Mouse (Mus musculus): ENCODE results near the gene Gja10. TPM values are rescaled to one million over a fixed set of nuclear protein-coding genes. Genes with fewer than 3 reads are reported as not detected.

The Gja10 gene
- polyA plus RNA-seq (2016; fragmentation: Nextera tagmentation; extraction: Ambion mirVana) = 0.09 TPM in 1 of 2 replicates, not detected in the other

DNA sequence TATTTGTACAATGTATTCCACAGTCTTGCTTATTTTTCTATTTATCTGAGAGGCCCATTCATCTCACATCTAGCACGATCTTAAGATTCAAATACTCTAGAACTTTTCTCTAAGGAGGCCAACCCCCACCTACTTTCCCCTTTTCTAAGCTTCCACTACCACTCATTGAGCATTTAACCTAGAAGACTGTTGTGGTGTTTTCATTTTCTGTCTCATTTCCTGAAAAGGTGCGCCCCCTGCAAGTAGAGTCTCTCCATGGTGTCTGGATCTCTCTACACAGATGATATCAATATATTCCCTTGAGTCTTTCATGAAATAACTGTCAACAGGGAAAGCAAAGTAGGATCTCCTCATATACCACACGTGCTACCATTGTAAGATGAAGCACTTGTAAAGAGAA lies at the start of gene Gja10:
Gene Gja10 (minus strand): TSS at position 101 of the 400 bp plus-strand sequence.
- no peaks in the 10 kb centered on the region for H3K9me3 ChIP-seq
- no peak within 1 kb of the TSS for H3K4me2 ChIP-seq (replicated peaks)
- no peaks in the 10 kb centered on the region for H3K36me3 ChIP-seq
- H3K4me1 ChIP-seq = no peaks in the 10 kb centered on the region
- ATAC-seq (ENCODE audit: insufficient number of reproducible peaks, insufficient read depth, low FRiP score, low TSS enrichment) = no peak
- H3K27me3 ChIP-seq = no peaks in the 10 kb centered on the region
- H3K4me3 ChIP-seq = no peak within 1 kb of the TSS
- H3K9ac ChIP-seq = no peak within 1 kb of the TSS
- 63% methylated on average over 3 of the region's 3 CpGs for WGBS
- no peak within 1 kb of the TSS for H3K27ac ChIP-seq

DNA sequence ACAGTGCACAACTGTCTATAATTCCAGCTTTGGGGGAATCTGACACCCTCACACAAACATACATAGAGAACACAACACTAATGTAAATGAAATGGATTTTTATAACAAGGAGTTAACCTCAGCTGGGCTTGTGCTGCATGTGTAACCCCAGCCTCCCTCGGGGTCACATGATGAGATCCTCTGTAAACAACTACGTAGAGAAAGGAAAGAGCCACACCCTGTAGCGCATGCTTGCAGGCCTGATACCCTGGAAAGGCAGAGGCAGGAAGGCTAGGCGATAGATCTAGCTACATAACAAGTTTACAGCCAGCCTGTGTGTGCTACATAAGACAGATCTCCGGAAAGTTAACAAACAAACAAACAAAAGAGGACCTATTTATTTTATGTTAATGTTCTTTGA lies 49.1 kb upstream of the Gja10 start:
- H3K27me3 ChIP-seq = no peaks in the 10 kb centered on the region
- H3K9ac ChIP-seq = no peak overlapping the region
- no peak overlapping the region for H3K4me3 ChIP-seq
- H3K36me3 ChIP-seq = peaks cover 31% of the 10 kb centered on the region
- no peak for ATAC-seq (ENCODE audit: insufficient number of reproducible peaks, insufficient read depth, low FRiP score, low TSS enrichment)
- WGBS = 73% methylated on average over 5 of the region's 5 CpGs
- H3K4me1 ChIP-seq = no peaks in the 10 kb centered on the region
- no peak overlapping the region for H3K27ac ChIP-seq
- no peak overlapping the region for H3K4me2 ChIP-seq (replicated peaks)
- no peaks in the 10 kb centered on the region for H3K9me3 ChIP-seq

DNA sequence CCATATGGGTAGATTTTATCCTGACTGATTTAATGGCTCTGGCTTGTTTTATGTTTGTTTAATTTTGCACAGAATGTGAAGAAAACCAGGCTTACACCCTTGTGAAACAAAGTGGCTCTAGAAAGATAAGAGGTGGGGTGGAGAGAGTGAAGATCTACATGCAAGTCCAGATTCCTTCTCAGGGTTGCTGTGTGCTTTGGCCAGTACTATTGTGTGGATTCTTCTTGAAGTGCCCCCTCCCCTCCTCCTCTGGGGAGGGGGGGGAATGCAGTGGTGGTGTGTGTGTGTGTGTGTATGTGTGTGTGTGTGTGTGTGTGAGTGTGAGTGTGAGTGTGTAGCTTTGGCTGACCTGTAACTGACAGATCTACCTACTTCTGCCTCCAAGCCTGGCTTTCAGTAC lies 19.1 kb upstream of the Gja10 start:
- no peaks in the 10 kb centered on the region for H3K27me3 ChIP-seq
- ATAC-seq (ENCODE audit: insufficient number of reproducible peaks, insufficient read depth, low FRiP score, low TSS enrichment) = no peak
- H3K4me2 ChIP-seq (replicated peaks) = no peak overlapping the region
- no peak overlapping the region for H3K9ac ChIP-seq
- peaks cover 7% of the 10 kb centered on the region for H3K4me1 ChIP-seq
- H3K27ac ChIP-seq = no peak overlapping the region
- H3K4me3 ChIP-seq = no peak overlapping the region
- no peaks in the 10 kb centered on the region for H3K9me3 ChIP-seq
- peaks cover 6% of the 10 kb centered on the region; the same call in 1 of the 2 replicates for H3K36me3 ChIP-seq

GRCm38 (mm10) chr4:32615034-32615881 lies 12.7 kb upstream of the Gja10 start, which contains the start of gene Casp8ap2:
Casp8ap2 (plus strand) TSS chr4:32615451.
- Histone ChIP-seq H3K36me3 (peaks cover 6% of the 10 kb centered on the region; the same call in 1 of the 2 replicates), H3K4me2 (replicated peaks) (peak within 1 kb of the TSS; percentile 69), H3K27ac (peak within 1 kb of the TSS; percentile 80), H3K9me3 (no peaks in the 10 kb centered on the region), H3K4me1 (peaks cover 15% of the 10 kb centered on the region), H3K9ac (peak within 1 kb of the TSS; percentile 92), H3K27me3 (no peaks in the 10 kb centered on the region), H3K4me3 (peak within 1 kb of the TSS; percentile 90)
- under 1% methylated on average over 61 of the region's 67 CpGs for WGBS
- peak; percentile 100 for ATAC-seq (ENCODE audit: insufficient number of reproducible peaks, insufficient read depth, low FRiP score, low TSS enrichment)

DNA sequence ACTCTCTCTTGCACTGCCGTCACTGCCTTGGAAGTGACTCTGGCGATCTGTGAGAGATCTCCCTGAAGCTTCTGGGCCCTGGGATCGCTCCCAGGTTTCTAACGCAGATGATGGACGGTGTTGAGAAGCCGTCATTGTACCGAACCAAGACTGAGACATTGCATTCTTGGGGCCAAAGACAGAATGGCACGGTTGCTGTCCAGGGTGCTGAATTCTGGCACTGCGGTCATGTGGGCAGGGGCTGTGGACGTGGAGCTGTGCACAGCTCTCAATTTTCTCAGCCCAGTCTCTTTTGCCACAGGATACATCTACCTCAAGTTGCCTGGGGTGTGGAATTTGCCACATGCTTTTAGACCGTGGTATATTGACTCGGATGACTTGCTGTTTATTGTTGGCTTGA lies 1.4 kb downstream of the Gja10 start:
- H3K36me3 ChIP-seq = no peaks in the 10 kb centered on the region
- no peak for ATAC-seq (ENCODE audit: insufficient number of reproducible peaks, insufficient read depth, low FRiP score, low TSS enrichment)

GRCm38 (mm10) chr4:32588237-32588636 lies 14.3 kb downstream of the Gja10 start:
- no peaks in the 10 kb centered on the region for H3K36me3 ChIP-seq
- no peaks in the 10 kb centered on the region for H3K27me3 ChIP-seq
- H3K9me3 ChIP-seq = no peaks in the 10 kb centered on the region
- no peaks in the 10 kb centered on the region for H3K4me1 ChIP-seq
- no peak overlapping the region for H3K27ac ChIP-seq
- H3K9ac ChIP-seq = no peak overlapping the region
- WGBS = 76% methylated on average over 6 of the region's 6 CpGs
- no peak overlapping the region for H3K4me3 ChIP-seq
- no peak for ATAC-seq (ENCODE audit: insufficient number of reproducible peaks, insufficient read depth, low FRiP score, low TSS enrichment)
- no peak overlapping the region for H3K4me2 ChIP-seq (replicated peaks)

More for the DNA sequence above, 1.4 kb downstream of the Gja10 start:
- no peak overlapping the region for H3K9ac ChIP-seq
- H3K27ac ChIP-seq = no peak overlapping the region
- H3K4me1 ChIP-seq = no peaks in the 10 kb centered on the region
- H3K4me2 ChIP-seq (replicated peaks) = no peak overlapping the region
- 23% methylated on average over 12 of the region's 12 CpGs for WGBS
- no peaks in the 10 kb centered on the region for H3K27me3 ChIP-seq
- no peaks in the 10 kb centered on the region for H3K9me3 ChIP-seq
- H3K4me3 ChIP-seq = no peak overlapping the region

DNA sequence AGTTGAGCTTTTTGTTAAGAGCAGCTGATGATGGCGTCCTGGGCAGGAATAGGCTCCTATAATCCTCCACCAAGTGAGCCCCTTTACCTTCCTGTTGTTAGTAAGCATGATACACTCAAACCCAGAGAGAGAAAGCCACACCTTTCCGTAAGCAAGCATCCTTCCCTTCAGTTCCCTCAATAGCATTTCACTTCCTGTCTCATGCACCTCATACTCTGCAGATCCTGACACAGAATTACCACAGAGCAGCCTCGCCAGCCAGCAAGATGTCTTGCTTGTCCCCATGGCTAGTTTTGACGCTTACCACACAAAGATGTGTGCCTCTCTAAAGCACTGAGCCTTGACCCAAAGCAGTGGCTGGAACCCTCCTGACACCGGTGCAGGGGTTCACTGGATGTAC lies 15.0 kb downstream of the Gja10 start:
- Histone ChIP-seq H3K4me1 (no peaks in the 10 kb centered on the region), H3K9ac (no peak overlapping the region), H3K9me3 (no peaks in the 10 kb centered on the region), H3K27ac (no peak overlapping the region), H3K27me3 (no peaks in the 10 kb centered on the region), H3K4me3 (no peak overlapping the region), H3K4me2 (replicated peaks) (no peak overlapping the region), H3K36me3 (no peaks in the 10 kb centered on the region)
- WGBS = 88% methylated on average over 5 of the region's 5 CpGs
- ATAC-seq (ENCODE audit: insufficient number of reproducible peaks, insufficient read depth, low FRiP score, low TSS enrichment) = no peak

DNA sequence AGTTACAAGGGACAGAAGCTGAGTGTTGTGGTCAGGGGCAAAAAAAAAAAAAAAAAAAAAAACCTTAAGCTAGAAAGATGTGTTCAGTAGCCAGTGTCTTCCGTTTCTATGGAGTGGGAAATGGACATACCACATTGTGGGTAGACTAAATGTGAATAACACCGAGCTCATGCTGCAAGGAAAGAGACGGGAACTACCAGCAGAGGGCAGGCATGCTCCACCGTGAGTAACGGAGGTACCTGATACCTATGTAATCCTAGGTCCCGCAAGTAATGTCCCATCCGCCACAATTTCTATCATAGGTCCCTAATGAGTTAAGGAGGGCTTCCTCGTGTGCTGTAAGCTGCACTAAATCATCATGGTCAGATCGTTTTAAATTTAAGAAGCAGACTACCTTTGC lies 16.0 kb downstream of the Gja10 start:
- H3K4me1 ChIP-seq = 0 out of 2 replicates have a peak, but pooled peaks cover under 1% of the 10 kb centered on the region
- no peak overlapping the region for H3K9ac ChIP-seq
- 15% methylated on average over 9 of the region's 9 CpGs for whole genome bisulfite sequencing
- H3K27me3 ChIP-seq = no peaks in the 10 kb centered on the region
- no peak overlapping the region for H3K27ac ChIP-seq
- no peaks in the 10 kb centered on the region for H3K9me3 ChIP-seq
- no peak for ATAC-seq (ENCODE audit: insufficient number of reproducible peaks, insufficient read depth, low FRiP score, low TSS enrichment)
- no peak overlapping the region for H3K4me2 ChIP-seq (replicated peaks)
- H3K36me3 ChIP-seq = no peaks in the 10 kb centered on the region
- H3K4me3 ChIP-seq = no peak overlapping the region

GRCm38 (mm10) chr4:32584181-32584580 lies 18.4 kb downstream of the Gja10 start:
- no peak for ATAC-seq (ENCODE audit: insufficient number of reproducible peaks, insufficient read depth, low FRiP score, low TSS enrichment)
- Histone ChIP-seq H3K36me3 (peaks cover 11% of the 10 kb centered on the region), H3K4me1 (0 out of 2 replicates have a peak, but pooled peaks cover 4% of the 10 kb centered on the region), H3K9me3 (no peaks in the 10 kb centered on the region), H3K4me3 (no peak overlapping the region), H3K9ac (no peak overlapping the region), H3K27ac (no peak overlapping the region), H3K4me2 (replicated peaks) (no peak overlapping the region), H3K27me3 (no peaks in the 10 kb centered on the region)
- 70% methylated on average over 6 of the region's 6 CpGs for WGBS

GRCm38 (mm10) chr4:32579850-32580249 lies 22.7 kb downstream of the Gja10 start:
- Histone ChIP-seq H3K9ac (no peak overlapping the region), H3K4me2 (replicated peaks) (no peak overlapping the region), H3K4me1 (peaks cover 9% of the 10 kb centered on the region; the same call in 1 of the 2 replicates), H3K27me3 (no peaks in the 10 kb centered on the region), H3K36me3 (peaks cover 22% of the 10 kb centered on the region), H3K27ac (no peak overlapping the region), H3K4me3 (no peak overlapping the region), H3K9me3 (no peaks in the 10 kb centered on the region)
- ATAC-seq (ENCODE audit: insufficient number of reproducible peaks, insufficient read depth, low FRiP score, low TSS enrichment) = no peak
- WGBS = 87% methylated on average over 8 of the region's 8 CpGs

DNA sequence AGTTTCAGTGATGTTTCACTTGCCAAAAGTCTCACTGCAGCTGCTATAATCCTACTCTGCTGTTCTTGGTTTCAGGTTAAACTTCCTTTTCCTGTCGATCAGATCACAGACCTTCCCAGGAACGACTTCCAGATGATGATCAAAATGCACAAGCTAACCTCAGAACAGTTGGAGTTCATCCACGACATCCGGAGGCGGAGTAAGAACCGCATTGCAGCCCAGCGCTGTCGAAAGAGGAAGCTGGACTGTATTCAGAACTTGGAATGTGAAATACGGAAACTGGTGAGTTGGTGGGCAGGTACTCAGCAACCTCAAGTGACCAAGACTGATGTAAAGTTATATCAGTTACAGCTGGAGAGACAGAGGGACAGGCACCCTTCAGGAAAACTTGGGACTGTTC lies 27.4 kb downstream of the Gja10 start:
- Histone ChIP-seq H3K36me3 (peaks cover 20% of the 10 kb centered on the region), H3K9me3 (no peaks in the 10 kb centered on the region), H3K9ac (no peak overlapping the region), H3K4me2 (replicated peaks) (no peak overlapping the region), H3K27me3 (no peaks in the 10 kb centered on the region), H3K4me3 (no peak overlapping the region), H3K27ac (no peak overlapping the region), H3K4me1 (peaks cover 13% of the 10 kb centered on the region)
- 21% methylated on average over 9 of the region's 9 CpGs for WGBS
- ATAC-seq (ENCODE audit: insufficient number of reproducible peaks, insufficient read depth, low FRiP score, low TSS enrichment) = no peak

DNA sequence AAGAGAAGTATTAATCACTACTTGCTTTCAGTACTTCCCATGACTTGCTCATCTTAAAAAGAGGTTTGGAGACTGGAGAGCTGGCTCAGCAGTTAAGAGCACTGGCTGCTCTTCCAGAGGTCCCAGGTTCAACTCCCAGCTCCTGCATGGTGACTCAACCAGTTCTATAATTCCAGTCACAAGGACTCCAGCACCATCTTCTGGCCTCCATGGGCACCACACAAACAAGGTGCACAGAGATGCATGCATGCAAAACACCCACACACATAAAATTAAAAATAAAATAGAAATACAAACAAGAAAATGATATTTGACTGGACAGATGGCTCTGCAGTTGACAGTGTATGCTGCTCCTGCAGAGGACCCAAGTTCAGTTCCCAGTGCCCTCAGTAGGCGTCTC lies 28.0 kb downstream of the Gja10 start:
- WGBS = 65% methylated on average over 1 of the region's 1 CpGs
- no peak overlapping the region for H3K4me3 ChIP-seq
- no peak for ATAC-seq (ENCODE audit: insufficient number of reproducible peaks, insufficient read depth, low FRiP score, low TSS enrichment)

More for the DNA sequence above, 28.0 kb downstream of the Gja10 start:
- Histone ChIP-seq H3K4me1 (peaks cover 19% of the 10 kb centered on the region), H3K4me2 (replicated peaks) (no peak overlapping the region), H3K27me3 (no peaks in the 10 kb centered on the region), H3K9ac (no peak overlapping the region), H3K9me3 (no peaks in the 10 kb centered on the region), H3K27ac (no peak overlapping the region), H3K36me3 (peaks cover 14% of the 10 kb centered on the region)

All from embryonic facial prominence, embryonic 12.5 days (tissue).